Mouse (Mus musculus): Measurements from ENCODE around the gene Tctn3. TPM values are rescaled to one million over a fixed set of nuclear protein-coding genes. Genes with fewer than 3 reads are reported as not detected.

Gene Tctn3
- total RNA-seq (2022) = 10 to 100 TPM; 17.7 to 19.5 (median 18.8) TPM

GRCm38 (mm10) chr19:40611830-40612506, at the start of gene Tctn3, which contains the start of gene Entpd1:
Gene Tctn3, minus strand, starts transcription at chr19:40612233.
Gene Entpd1, plus strand, starts transcription at chr19:40612366.
- DNase-seq (ENCODE audit: low spot score in 2 of 2) = peak; percentile 95 to 96

GRCm38 (mm10) chr19:40661108-40661507, 49.1 kb upstream of the Tctn3 start:
- no peak for DNase-seq (ENCODE audit: low spot score in 2 of 2)

GRCm38 (mm10) chr19:40660510-40660909, 48.5 kb upstream of the Tctn3 start:
- no peak for DNase-seq (ENCODE audit: low spot score in 2 of 2)

GRCm38 (mm10) chr19:40659651-40660478, 47.8 kb upstream of the Tctn3 start:
- DNase-seq (ENCODE audit: low spot score in 2 of 2) = no peak

- DNase-seq (ENCODE audit: low spot score in 2 of 2) = no peak
Measured at GRCm38 (mm10) chr19:40658935-40659334, 46.9 kb upstream of the Tctn3 start.

- DNase-seq (ENCODE audit: low spot score in 2 of 2) = no peak
Measured at GRCm38 (mm10) chr19:40658281-40658680, 46.2 kb upstream of the Tctn3 start.

GRCm38 (mm10) chr19:40656207-40656606, 44.2 kb upstream of the Tctn3 start:
- DNase-seq (ENCODE audit: low spot score in 2 of 2) = no peak

- no peak for DNase-seq (ENCODE audit: low spot score in 2 of 2)
Measured at GRCm38 (mm10) chr19:40650090-40650489, 38.1 kb upstream of the Tctn3 start.

GRCm38 (mm10) chr19:40647319-40648158, 35.5 kb upstream of the Tctn3 start:
- DNase-seq (ENCODE audit: low spot score in 2 of 2) = no peak

- no peak for DNase-seq (ENCODE audit: low spot score in 2 of 2)
Measured at GRCm38 (mm10) chr19:40646379-40646778, 34.3 kb upstream of the Tctn3 start.

GRCm38 (mm10) chr19:40643846-40644245, 31.8 kb upstream of the Tctn3 start:
- DNase-seq (ENCODE audit: low spot score in 2 of 2) = no peak

- no peak for DNase-seq (ENCODE audit: low spot score in 2 of 2)
Measured at GRCm38 (mm10) chr19:40640799-40641198, 28.8 kb upstream of the Tctn3 start.

GRCm38 (mm10) chr19:40639729-40640304, 27.8 kb upstream of the Tctn3 start:
- no peak for DNase-seq (ENCODE audit: low spot score in 2 of 2)

GRCm38 (mm10) chr19:40638582-40638981, 26.5 kb upstream of the Tctn3 start:
- DNase-seq (ENCODE audit: low spot score in 2 of 2) = no peak

- DNase-seq (ENCODE audit: low spot score in 2 of 2) = no peak
Measured at GRCm38 (mm10) chr19:40637601-40638000, 25.6 kb upstream of the Tctn3 start.

- DNase-seq (ENCODE audit: low spot score in 2 of 2) = no peak
Measured at GRCm38 (mm10) chr19:40637091-40637490, 25.1 kb upstream of the Tctn3 start.

GRCm38 (mm10) chr19:40633144-40633543, 21.1 kb upstream of the Tctn3 start:
- no peak for DNase-seq (ENCODE audit: low spot score in 2 of 2)

GRCm38 (mm10) chr19:40632668-40633067, 20.6 kb upstream of the Tctn3 start:
- DNase-seq (ENCODE audit: low spot score in 2 of 2) = no peak

- no peak for DNase-seq (ENCODE audit: low spot score in 2 of 2)
Measured at GRCm38 (mm10) chr19:40632193-40632592, 20.2 kb upstream of the Tctn3 start.

GRCm38 (mm10) chr19:40630606-40631005, 18.6 kb upstream of the Tctn3 start:
- DNase-seq (ENCODE audit: low spot score in 2 of 2) = no peak

GRCm38 (mm10) chr19:40630096-40630495, 18.1 kb upstream of the Tctn3 start:
- peak; percentile 16 to 25 for DNase-seq (ENCODE audit: low spot score in 2 of 2)

All from layer of hippocampus, adult 8-10 months (tissue).